Mouse (Mus musculus) granulocyte monocyte progenitor cell, adult 5-6 weeks (primary cell): ENCODE results near the gene Nfic. TPM values are rescaled to one million over a fixed set of nuclear protein-coding genes. Genes with fewer than 3 reads are reported as not detected.
A peak's percentile ranks its signal among the peaks of the same experiment; 100 is the strongest.

Experiments
- ATAC-seq: replicated peaks from 2 replicates; pipeline ENCODE4 v1.8.0; 2016; ENCODE audit warnings: mild to moderate bottlenecking, moderate TSS enrichment, inconsistent platforms; ENCODE audit not compliant: poor library complexity, severe bottlenecking
- total RNA-seq, 2 experiments: library from RNA; stranded (forward) in 1 of 2; stranded (reverse) in 1 of 2; fragments of 200-712, 200-1000 nt in 1 of 2; fragments of >200 nt in 1 of 2; fragmentation: Nextera tagmentation in 1 of 2; gene quantifications; 2 replicates each; pipeline ENCODE4 v1.2.3; 2014 to 2017

Gene Nfic
- total RNA-seq (2014; fragmentation: Nextera tagmentation) (39.6 and 41.7 TPM in 2 replicates), total RNA-seq (2017) (5.3 and 10.5 TPM in 2 replicates)

GRCm38 (mm10) chr10:81455181-81455895, at the start of gene Nfic:
Gene Nfic (minus strand): TSS chr10:81455635.
- no peak for ATAC-seq

DNA sequence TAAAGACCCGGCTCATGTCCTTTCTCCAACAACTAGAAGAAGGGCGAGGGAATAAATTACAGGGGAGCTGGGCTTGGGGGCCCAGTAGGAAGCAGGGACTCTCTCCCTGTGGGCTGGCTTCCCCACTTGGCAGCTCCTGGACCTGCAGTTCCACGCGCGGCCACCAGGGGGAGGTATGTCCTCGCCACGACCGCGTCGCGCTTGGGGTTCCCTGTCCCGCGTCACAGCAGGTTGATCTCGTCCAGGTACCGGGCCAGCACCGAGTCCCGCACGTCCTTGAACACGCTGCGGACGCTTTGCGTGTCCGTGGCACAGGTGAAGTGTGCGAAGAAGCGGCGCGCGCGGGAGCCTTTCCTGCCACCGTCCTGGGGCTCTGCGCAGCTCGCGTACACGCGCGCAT, 47.2 kb upstream of the Nfic start:
- ATAC-seq = peak; percentile 52

DNA sequence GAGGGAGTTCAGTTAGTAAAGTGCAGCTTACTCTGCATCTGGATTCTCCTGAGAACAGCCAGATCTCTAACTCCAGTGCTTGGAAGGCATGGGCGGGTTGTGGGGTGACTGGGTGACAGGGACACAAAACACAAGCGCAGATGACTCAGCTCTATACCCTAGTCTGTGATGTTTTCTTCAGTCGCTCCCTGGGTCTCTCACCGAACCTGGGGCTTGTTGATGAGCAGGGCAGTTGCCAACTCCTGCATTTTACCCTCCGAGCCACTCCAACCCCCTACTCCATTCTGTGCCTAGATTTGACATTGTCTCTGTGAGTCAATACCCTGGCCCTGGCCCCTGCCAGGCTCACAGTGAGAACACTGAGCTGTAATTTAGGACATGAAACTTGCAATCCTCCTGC, 46.4 kb upstream of the Nfic start:
- ATAC-seq = no peak

GRCm38 (mm10) chr10:81500032-81500431, 44.6 kb upstream of the Nfic start, which contains the start of gene S1pr4:
Gene S1pr4 (minus strand): TSS chr10:81500132.
- ATAC-seq = no peak

DNA sequence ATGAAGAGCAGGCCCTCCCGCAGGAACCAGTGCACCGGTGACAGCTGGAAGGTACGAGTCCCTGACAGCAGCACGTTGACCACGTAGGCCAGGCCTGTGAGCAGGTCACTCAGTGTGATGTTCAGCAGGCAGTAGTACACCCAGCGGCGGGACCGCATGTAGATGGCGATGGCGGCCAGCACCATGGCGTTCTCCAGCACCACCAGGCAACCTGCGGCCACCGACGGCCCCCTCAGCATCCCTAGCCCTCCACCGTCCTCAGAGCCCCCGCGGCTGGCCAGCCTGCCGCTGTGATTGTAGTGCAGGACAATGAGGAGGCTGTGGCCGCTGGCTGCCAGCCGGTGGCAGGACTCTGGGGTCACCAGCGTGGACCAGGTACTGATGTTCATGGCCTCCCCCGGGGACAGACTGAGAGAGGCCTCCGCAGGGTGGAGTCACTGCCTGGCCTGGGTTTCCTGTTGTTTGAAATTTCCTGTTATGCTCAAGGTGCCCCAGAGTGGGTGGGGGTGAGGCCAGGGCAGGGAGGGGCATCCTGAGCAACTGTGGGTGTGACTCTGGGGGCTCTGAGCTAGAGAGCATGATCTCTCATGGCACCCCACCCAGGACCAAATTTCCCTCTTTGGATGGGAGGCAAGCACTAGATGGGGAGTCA, 43.9 kb upstream of the Nfic start:
- peak; percentile 20 for ATAC-seq

- ATAC-seq = peak; percentile 12; the same call in 1 of the 2 replicates
Measured at GRCm38 (mm10) chr10:81498316-81499249, 43.1 kb upstream of the Nfic start.

- ATAC-seq = peak; percentile 26
Measured at GRCm38 (mm10) chr10:81497401-81498270, 42.2 kb upstream of the Nfic start.

GRCm38 (mm10) chr10:81496969-81497368, 41.5 kb upstream of the Nfic start:
- ATAC-seq = no peak

- ATAC-seq = peak; percentile 63
Measured at GRCm38 (mm10) chr10:81496264-81496901, 40.9 kb upstream of the Nfic start, which contains the start of gene Ncln. Gene Ncln (minus strand): TSS chr10:81496392.

DNA sequence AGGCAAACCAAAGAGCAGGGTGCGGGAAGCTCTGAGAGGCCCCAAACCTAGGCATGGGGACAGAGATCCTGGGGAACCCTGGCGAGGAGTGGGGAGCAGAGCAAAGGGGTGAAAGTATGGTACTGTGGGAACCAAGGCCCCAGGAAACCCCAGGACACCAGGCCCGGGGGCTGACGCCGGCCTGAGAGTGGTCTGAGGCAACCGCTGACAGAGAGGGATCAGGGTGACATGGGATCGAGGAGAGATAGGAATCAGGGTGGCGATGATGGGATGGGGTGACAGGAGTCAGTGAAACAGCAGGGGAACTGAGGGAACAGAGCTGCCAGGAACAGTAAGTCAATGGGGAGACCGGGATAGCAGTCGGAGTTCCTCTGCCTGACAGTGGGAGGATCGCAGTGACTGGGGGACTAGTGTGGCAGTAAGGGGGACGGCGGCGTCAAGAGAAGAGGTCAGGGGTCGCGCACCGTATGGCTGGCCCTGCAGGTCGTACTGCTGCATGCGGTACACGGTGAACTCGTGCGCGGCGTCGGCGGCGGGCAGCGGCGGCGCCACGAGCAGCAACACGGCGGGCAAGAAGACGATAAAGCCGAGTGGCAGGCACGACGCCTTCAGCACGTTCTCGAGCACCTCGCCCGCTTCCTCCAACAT, 40.3 kb upstream of the Nfic start:
- ATAC-seq = no peak

- ATAC-seq = no peak
Measured at GRCm38 (mm10) chr10:81495151-81495550, 39.7 kb upstream of the Nfic start.

DNA sequence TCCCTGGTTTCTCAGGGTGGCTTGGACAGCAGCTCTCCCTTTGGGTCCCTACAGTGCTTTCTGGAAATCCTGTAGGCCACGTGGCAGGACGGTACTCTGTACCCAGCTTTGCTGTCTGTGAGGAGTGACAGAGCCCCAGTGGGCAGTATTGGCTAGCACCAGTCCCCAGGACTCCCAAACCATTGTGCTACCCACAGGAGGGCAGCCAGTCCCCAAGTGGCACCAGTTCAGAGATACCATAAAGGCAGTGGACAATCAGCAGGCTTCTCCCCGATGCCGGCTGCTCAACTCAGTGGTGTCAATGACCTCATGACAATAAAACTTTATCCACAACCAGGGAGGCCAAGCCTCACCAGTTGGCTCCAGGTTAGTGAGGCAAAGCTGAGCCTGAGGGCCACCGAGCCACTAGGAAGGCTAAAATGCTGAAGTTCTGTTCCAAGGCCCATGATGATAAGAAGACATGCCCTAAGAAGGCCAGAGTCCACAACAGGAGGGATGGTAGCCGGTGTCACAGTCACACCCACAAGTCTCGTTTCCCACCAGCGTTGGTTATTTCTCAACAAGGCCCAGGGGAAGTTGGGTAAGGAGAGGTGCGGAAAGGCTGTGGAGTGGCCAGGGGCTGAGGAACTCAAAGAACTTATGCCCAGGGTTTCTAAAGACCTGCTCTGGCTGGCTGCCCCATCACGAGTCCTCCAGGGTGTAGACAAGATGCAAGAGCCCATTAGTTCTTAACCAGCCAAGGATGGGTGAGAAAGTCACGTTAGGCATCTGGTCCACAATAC, 39.0 kb upstream of the Nfic start:
- ATAC-seq = peak; percentile 53

GRCm38 (mm10) chr10:81493601-81494220, 38.3 kb upstream of the Nfic start:
- no peak for ATAC-seq

- no peak for ATAC-seq
Measured at GRCm38 (mm10) chr10:81492606-81493240, 37.3 kb upstream of the Nfic start.

DNA sequence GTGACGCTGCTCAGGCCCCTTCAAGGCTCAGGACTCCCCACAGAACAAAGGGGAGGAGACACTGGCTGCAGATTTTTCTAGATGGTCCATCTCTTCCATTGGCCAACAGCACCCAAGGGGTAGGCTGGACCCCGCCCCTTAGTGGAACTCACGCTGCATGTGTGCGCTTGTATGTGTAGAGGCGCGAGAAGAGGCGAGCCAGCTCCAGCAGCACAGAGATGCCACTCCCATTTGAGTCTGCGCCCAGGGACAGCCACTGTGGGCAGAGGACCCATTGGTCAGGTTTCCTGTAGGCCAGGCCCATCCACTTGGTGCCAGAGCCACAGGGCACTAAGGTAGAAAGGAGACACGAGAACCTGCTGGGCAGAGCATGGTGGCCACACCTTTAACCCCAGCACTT, 35.6 kb upstream of the Nfic start:
- no peak for ATAC-seq

GRCm38 (mm10) chr10:81489941-81490340, 34.5 kb upstream of the Nfic start:
- ATAC-seq = no peak

GRCm38 (mm10) chr10:81488081-81488480, 32.6 kb upstream of the Nfic start:
- no peak for ATAC-seq
